Mouse (Mus musculus): ENCODE results near the gene Serpina1e. TPM values are rescaled to one million over a fixed set of nuclear protein-coding genes. Genes with fewer than 3 reads are reported as not detected.

The Serpina1e gene
- polyA plus RNA-seq, 1 experiment from 2014 or later, result 211 TPM

DNA sequence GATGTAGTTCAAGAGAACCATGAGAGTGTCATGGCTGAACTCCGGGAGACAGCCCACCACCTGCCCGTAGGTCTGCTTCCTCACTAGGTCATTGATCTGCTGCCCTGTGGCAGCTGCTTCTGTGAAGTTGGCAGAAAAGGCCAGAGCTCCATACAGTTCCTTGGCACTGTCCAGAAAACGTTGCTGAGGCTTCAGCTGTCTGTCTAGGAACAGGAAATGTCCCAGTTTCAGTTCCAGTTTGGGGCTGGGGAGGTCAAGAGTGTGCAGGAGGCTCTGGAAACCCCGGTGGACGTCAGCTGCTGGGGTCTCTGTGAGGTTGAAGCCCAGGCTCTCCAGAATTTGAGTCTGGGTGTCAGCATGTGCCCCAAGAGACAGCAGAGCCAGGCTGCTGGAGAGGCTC is 27.1 kb upstream of the Serpina1e start:
- no peaks in the 10 kb centered on the region; the same call in 1 of the 2 replicates for H3K4me1 ChIP-seq (replicated peaks; ENCODE audit: control insufficient read depth, insufficient read depth, low read length)
- H3K36me3 ChIP-seq (ENCODE audit: control insufficient read depth, insufficient read depth), result no peaks in the 10 kb centered on the region
- no peaks in the 10 kb centered on the region for H3K27me3 ChIP-seq (replicated peaks; ENCODE audit: control insufficient read depth, insufficient read depth, low read length)
- no peaks in the 10 kb centered on the region for H3K9me3 ChIP-seq (ENCODE audit: control insufficient read depth)
- ATAC-seq, result no peak
- H3K4me3 ChIP-seq (ENCODE audit: low read depth, low read length), result no peak overlapping the region
- no peak for TF ChIP-seq CTCF (IDR thresholded peaks at IDR 0.05; ENCODE audit: low read depth)
- no peak overlapping the region for H3K27ac ChIP-seq (ENCODE audit: low read depth, low read length)
- no peak overlapping the region for H3K9ac ChIP-seq (ENCODE audit: low read depth, low read length)
- 71% methylated on average over 5 of the region's 5 CpGs for WGBS
- H3K4me2 ChIP-seq (replicated peaks; ENCODE audit: low read depth), result no peak overlapping the region

DNA sequence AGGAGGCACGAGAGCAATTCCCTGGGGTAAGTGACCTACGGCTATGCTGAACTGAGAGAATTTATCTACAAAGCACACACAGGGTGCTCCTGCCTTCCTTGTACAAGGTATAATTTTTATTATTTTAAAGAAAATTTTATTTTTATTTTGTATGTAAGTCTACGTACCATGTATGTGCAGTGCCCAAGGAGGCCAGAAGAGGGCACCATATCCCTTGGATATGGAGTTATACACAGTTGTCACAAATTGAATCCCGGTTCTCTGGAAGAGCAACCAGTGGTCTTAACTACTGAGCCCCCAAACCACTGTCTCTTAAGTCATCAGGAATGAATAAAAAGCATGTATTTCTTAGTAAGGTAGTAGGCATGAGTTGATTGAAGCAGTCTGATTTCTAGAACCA is 26.2 kb upstream of the Serpina1e start:
- Histone ChIP-seq H3K9me3 (ENCODE audit: control insufficient read depth) (no peaks in the 10 kb centered on the region), H3K9ac (ENCODE audit: low read depth, low read length) (no peak overlapping the region), H3K4me2 (replicated peaks; ENCODE audit: low read depth) (no peak overlapping the region), H3K27me3 (replicated peaks; ENCODE audit: control insufficient read depth, insufficient read depth, low read length) (no peaks in the 10 kb centered on the region), H3K27ac (ENCODE audit: low read depth, low read length) (no peak overlapping the region), H3K4me1 (replicated peaks; ENCODE audit: control insufficient read depth, insufficient read depth, low read length) (no peaks in the 10 kb centered on the region; the same call in 1 of the 2 replicates), H3K36me3 (ENCODE audit: control insufficient read depth, insufficient read depth) (no peaks in the 10 kb centered on the region), H3K4me3 (ENCODE audit: low read depth, low read length) (no peak overlapping the region)
- no peak for ATAC-seq
- TF ChIP-seq CTCF (IDR thresholded peaks at IDR 0.05; ENCODE audit: low read depth), result peak; percentile 70
- 72% methylated on average over 4 of the region's 4 CpGs for WGBS

DNA sequence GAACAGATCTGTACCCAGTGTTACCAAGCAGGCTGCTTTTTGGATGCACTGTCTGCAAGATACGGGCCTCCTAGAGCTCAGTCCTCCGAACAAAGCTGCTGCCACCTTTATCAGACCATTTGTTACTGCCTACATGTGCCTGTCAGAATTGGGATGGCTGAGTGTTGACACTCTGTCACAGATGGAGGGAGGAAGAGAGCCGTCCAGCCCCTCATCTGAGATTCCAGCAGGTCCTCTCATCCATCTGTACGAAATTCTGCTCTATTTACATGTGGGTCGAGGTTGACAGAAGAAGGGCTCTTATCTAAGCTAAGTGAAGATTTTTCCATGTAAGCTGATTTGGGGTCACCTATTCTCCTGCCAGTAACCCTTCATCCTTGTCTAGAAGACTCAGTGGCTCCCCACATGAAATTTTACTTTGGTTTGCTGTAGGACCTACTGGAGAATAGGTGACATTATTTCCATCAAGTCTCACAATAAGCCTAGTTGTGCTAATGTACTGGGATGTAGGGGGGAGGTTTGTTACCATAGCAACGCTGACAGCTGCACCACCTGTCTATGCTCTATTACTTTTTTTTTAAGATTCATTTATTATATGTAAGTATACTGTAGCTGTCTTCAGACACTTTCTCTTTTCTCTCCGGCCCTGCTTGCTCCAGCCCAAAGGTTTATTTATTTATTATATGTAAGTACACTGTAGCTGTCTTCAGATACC is 23.0 kb upstream of the Serpina1e start:
- H3K4me2 ChIP-seq (replicated peaks; ENCODE audit: low read depth), result no peak overlapping the region
- no peak overlapping the region for H3K9ac ChIP-seq (ENCODE audit: low read depth, low read length)
- no peaks in the 10 kb centered on the region for H3K36me3 ChIP-seq (ENCODE audit: control insufficient read depth, insufficient read depth)
- H3K27me3 ChIP-seq (replicated peaks; ENCODE audit: control insufficient read depth, insufficient read depth, low read length), result no peaks in the 10 kb centered on the region
- ATAC-seq, result no peak
- no peaks in the 10 kb centered on the region for H3K4me1 ChIP-seq (replicated peaks; ENCODE audit: control insufficient read depth, insufficient read depth, low read length)
- 76% methylated on average over 7 of the region's 7 CpGs for WGBS
- TF ChIP-seq CTCF (IDR thresholded peaks at IDR 0.05; ENCODE audit: low read depth), result no peak
- H3K4me3 ChIP-seq (ENCODE audit: low read depth, low read length), result no peak overlapping the region
- H3K9me3 ChIP-seq (ENCODE audit: control insufficient read depth), result no peaks in the 10 kb centered on the region
- no peak overlapping the region for H3K27ac ChIP-seq (ENCODE audit: low read depth, low read length)

DNA sequence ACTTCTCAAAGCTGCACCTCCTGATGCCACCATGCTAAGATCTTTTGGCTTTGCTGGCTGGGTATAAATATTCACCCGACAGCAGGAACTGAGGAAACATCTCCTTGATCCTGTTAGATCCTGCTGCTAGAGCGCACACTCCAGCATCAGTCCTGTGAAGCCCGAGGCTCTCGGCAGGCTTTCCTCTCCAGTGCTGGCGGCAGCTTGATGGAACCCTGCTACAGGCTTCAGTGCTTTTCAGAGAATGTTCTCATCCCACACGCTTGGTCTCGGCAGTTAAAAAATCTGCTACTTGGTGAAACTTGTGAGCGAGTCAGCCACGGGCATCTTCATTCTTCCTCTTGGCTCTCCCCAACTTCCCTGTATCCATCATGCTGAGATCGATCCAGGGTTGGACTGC is 19.5 kb upstream of the Serpina1e start:
- Histone ChIP-seq H3K27me3 (replicated peaks; ENCODE audit: control insufficient read depth, insufficient read depth, low read length) (no peaks in the 10 kb centered on the region), H3K27ac (ENCODE audit: low read depth, low read length) (no peak overlapping the region), H3K4me1 (replicated peaks; ENCODE audit: control insufficient read depth, insufficient read depth, low read length) (no peaks in the 10 kb centered on the region), H3K4me3 (ENCODE audit: low read depth, low read length) (no peak overlapping the region), H3K4me2 (replicated peaks; ENCODE audit: low read depth) (no peak overlapping the region), H3K9ac (ENCODE audit: low read depth, low read length) (no peak overlapping the region), H3K9me3 (ENCODE audit: control insufficient read depth) (no peaks in the 10 kb centered on the region), H3K36me3 (ENCODE audit: control insufficient read depth, insufficient read depth) (no peaks in the 10 kb centered on the region)
- no peak for TF ChIP-seq CTCF (IDR thresholded peaks at IDR 0.05; ENCODE audit: low read depth)
- ATAC-seq, result no peak
- WGBS, result 92% methylated on average over 10 of the region's 10 CpGs

GRCm38 (mm10) chr12:103977846-103978245 is 19.1 kb upstream of the Serpina1e start:
- TF ChIP-seq CTCF (IDR thresholded peaks at IDR 0.05; ENCODE audit: low read depth), result peak; percentile 89
- Histone ChIP-seq H3K9me3 (ENCODE audit: control insufficient read depth) (no peaks in the 10 kb centered on the region), H3K36me3 (ENCODE audit: control insufficient read depth, insufficient read depth) (no peaks in the 10 kb centered on the region), H3K4me1 (replicated peaks; ENCODE audit: control insufficient read depth, insufficient read depth, low read length) (no peaks in the 10 kb centered on the region), H3K4me2 (replicated peaks; ENCODE audit: low read depth) (no peak overlapping the region), H3K4me3 (ENCODE audit: low read depth, low read length) (no peak overlapping the region), H3K9ac (ENCODE audit: low read depth, low read length) (no peak overlapping the region), H3K27me3 (replicated peaks; ENCODE audit: control insufficient read depth, insufficient read depth, low read length) (no peaks in the 10 kb centered on the region), H3K27ac (ENCODE audit: low read depth, low read length) (no peak overlapping the region)
- 30% methylated on average over 5 of the region's 5 CpGs for WGBS
- peak; percentile 54 for ATAC-seq

- 82% methylated on average over 3 of the region's 3 CpGs for WGBS
- H3K27me3 ChIP-seq (replicated peaks; ENCODE audit: control insufficient read depth, insufficient read depth, low read length), result no peaks in the 10 kb centered on the region
- no peak overlapping the region for H3K4me3 ChIP-seq (ENCODE audit: low read depth, low read length)
- no peak overlapping the region for H3K4me2 ChIP-seq (replicated peaks; ENCODE audit: low read depth)
- ATAC-seq, result no peak
- H3K4me1 ChIP-seq (replicated peaks; ENCODE audit: control insufficient read depth, insufficient read depth, low read length), result no peaks in the 10 kb centered on the region
- H3K9me3 ChIP-seq (ENCODE audit: control insufficient read depth), result no peaks in the 10 kb centered on the region
- H3K27ac ChIP-seq (ENCODE audit: low read depth, low read length), result no peak overlapping the region
- no peak overlapping the region for H3K9ac ChIP-seq (ENCODE audit: low read depth, low read length)
- H3K36me3 ChIP-seq (ENCODE audit: control insufficient read depth, insufficient read depth), result no peaks in the 10 kb centered on the region
- no peak for TF ChIP-seq CTCF (IDR thresholded peaks at IDR 0.05; ENCODE audit: low read depth)
Measured at GRCm38 (mm10) chr12:103977060-103977459, 18.3 kb upstream of the Serpina1e start.
